Mouse (Mus musculus) spleen, adult 2 months (tissue): Measurements from ENCODE around the gene Celsr1.

Source experiments
- CTCF ChIP-seq: fragments of 200-500 bp; IDR thresholded peaks from 2 replicates; pipeline ENCODE4 v1.5.1; 2011; ENCODE audit warnings: mild to moderate bottlenecking, inconsistent platforms; ENCODE audit not compliant: insufficient read depth, insufficient read length, insufficient replicate concordance; ENCODE audit errors: extremely low read depth
- POLR2A ChIP-seq: fragments of 200-500 bp; IDR thresholded peaks from 2 replicates; pipeline ENCODE4 v1.6.1; 2011; ENCODE audit warnings: low read depth, low read length, inconsistent platforms

DNA sequence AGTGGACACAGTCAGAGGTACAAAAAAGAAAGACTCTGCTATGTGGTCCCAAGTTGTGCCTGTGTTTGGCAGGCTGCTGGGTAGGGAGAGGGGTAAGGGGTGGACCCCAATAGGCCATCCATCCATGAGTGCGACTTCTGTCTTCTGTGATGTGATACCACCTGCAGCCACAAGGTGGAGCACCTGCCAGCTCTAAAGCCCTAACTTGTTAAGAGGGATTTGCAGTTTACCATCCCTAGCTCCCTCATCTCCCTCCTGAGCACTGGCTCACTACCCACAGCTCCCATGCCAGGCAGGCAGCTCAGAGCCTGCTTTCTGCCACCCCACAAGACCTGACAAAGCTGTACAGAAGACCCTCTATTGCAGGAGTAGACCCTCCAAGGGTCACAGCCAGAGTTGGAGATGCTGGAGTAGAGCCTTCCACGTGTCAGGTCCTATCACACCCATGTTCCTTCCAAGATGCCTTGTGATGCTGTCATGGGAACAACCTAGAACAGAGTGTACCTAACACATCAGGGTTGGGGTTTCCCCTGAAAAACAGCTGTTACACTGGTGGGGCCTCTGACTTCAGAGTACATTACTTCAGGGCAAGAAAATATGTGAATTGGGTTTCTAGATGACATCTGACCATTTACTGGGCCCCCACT, 20.4 kb upstream of the Celsr1 start:
- peak; percentile 83; the same call in 1 of the 2 replicates for TF ChIP-seq CTCF
- no peak for TF ChIP-seq POLR2A
